Mouse (Mus musculus): ENCODE measurements at regions not wholly inside any gene's neighbourhood (a gene's known extent, or its start where the extent isn't known, plus 50 kb on each side); places are given as distances from the start of the nearest gene placed in this dataset.

DNA sequence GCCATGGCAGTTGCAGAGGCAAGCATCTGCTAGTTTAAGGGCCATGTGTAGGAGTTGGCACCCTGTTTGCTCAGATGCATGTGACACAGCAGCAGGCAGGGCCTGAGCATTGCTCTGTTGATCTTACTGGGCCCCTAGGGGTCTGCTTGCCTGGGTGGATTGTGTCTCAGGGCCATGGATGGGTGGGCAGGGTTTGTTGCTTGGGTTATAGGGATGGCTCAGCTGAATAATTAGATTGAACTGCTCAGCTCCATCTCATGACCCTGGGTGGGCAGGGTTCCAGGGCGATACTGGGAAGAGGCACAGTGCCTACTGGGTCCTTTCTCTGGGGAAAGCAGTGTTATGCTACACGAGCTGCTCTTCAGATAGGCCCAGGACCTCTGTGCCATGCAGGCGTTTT, 338.0 kb downstream of the Eipr1 start:
- Histone ChIP-seq H3K4me3 (ENCODE audit: extremely low read depth, insufficient read depth, insufficient read length) (no peak overlapping the region), H3K4me1 (ENCODE audit: control insufficient read depth, insufficient read depth, insufficient read length) (no peaks in the 10 kb centered on the region)
- no peak for TF ChIP-seq CTCF (IDR thresholded peaks at IDR 0.05; ENCODE audit: extremely low read depth, insufficient read depth, insufficient read length, insufficient replicate concordance)
- no peak for TF ChIP-seq POLR2A (IDR thresholded peaks at IDR 0.05; ENCODE audit: low read depth, low read length)

DNA sequence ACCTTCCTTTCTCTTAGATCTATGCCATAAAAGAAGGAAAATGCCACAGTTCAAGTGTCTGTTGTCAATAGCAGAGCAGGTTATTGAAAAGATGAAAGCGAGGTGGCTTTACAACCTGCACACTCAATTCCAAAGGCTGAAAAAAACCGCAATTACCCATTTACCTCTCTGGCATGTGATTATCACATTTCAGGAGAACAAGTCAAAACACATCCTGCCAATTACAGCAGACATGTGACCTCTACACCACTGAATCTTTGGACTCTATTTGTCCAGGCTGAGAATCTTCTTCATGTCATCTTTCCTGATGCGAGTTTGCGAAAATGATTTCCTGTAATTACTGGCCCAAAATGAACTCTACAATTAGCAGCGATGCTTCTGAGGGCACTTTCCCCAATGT, 338.8 kb downstream of the Eipr1 start:
- Histone ChIP-seq H3K27me3 (ENCODE audit: control insufficient read depth, insufficient read depth, low read length) (no peaks in the 10 kb centered on the region), H3K4me1 (ENCODE audit: control insufficient read depth, insufficient read depth, insufficient read length) (no peaks in the 10 kb centered on the region), H3K27ac (ENCODE audit: insufficient read depth, low read length) (no peak overlapping the region), H3K36me3 (ENCODE audit: control insufficient read depth, insufficient read depth, low read length) (no peaks in the 10 kb centered on the region), H3K4me3 (ENCODE audit: extremely low read depth, insufficient read depth, insufficient read length) (no peak overlapping the region)
- no peak for DNase-seq (ENCODE audit: low read depth in 1 of 2, low spot score in 2 of 2)
- no peak for TF ChIP-seq CTCF (IDR thresholded peaks at IDR 0.05; ENCODE audit: extremely low read depth, insufficient read depth, insufficient read length, insufficient replicate concordance)
- WGBS = 85% methylated on average over 5 of the region's 5 CpGs

More for the DNA sequence above, 338.0 kb downstream of the Eipr1 start:
- Histone ChIP-seq H3K27ac (ENCODE audit: insufficient read depth, low read length) (no peak overlapping the region), H3K27me3 (ENCODE audit: control insufficient read depth, insufficient read depth, low read length) (no peaks in the 10 kb centered on the region), H3K36me3 (ENCODE audit: control insufficient read depth, insufficient read depth, low read length) (no peaks in the 10 kb centered on the region)
- 41% methylated on average over 3 of the region's 3 CpGs for WGBS
- no peak for DNase-seq (ENCODE audit: low read depth in 1 of 2, low spot score in 2 of 2)

DNA sequence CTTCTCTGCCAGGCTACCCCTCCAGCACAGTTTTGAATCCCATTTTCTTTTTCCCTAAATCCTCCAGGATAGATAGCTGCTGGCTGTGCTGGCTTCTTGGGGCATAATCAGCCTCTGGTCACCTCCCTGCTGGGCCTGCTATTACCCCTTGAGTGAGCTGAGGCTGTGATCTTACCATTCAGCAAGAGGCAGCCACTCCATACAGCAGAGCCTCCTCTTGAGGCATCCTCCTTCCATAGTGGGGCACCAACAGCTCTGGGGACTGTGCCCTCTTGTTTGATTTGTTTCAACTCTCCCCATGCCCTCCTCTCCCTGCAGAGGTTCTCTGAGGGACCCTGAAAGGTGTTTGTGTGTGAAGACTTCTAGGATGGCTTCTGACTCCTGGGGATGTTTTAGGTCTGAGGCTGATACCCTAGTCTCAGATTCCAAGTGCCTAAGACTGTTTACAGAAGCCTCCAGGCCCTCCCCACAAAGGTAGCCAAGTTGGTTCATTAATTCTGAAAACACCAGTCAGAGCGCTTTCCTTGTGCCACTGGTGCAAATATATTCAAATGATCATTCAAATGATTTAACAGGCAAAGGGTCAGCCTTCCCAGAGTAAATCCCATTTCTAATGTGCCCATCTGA, 343.9 kb downstream of the Eipr1 start:
- no peak overlapping the region for H3K4me3 ChIP-seq (ENCODE audit: extremely low read depth, insufficient read depth, insufficient read length)
- H3K36me3 ChIP-seq (ENCODE audit: control insufficient read depth, insufficient read depth, low read length) = no peaks in the 10 kb centered on the region
- DNase-seq (ENCODE audit: low read depth in 1 of 2, low spot score in 2 of 2) = no peak
- no peaks in the 10 kb centered on the region for H3K4me1 ChIP-seq (ENCODE audit: control insufficient read depth, insufficient read depth, insufficient read length)
- no peaks in the 10 kb centered on the region for H3K27me3 ChIP-seq (ENCODE audit: control insufficient read depth, insufficient read depth, low read length)
- H3K27ac ChIP-seq (ENCODE audit: insufficient read depth, low read length) = no peak overlapping the region
- TF ChIP-seq POLR2A (IDR thresholded peaks at IDR 0.05; ENCODE audit: low read depth, low read length) (no peak), CTCF (IDR thresholded peaks at IDR 0.05; ENCODE audit: extremely low read depth, insufficient read depth, insufficient read length, insufficient replicate concordance) (no peak)
- WGBS = 74% methylated on average over 1 of the region's 1 CpGs

DNA sequence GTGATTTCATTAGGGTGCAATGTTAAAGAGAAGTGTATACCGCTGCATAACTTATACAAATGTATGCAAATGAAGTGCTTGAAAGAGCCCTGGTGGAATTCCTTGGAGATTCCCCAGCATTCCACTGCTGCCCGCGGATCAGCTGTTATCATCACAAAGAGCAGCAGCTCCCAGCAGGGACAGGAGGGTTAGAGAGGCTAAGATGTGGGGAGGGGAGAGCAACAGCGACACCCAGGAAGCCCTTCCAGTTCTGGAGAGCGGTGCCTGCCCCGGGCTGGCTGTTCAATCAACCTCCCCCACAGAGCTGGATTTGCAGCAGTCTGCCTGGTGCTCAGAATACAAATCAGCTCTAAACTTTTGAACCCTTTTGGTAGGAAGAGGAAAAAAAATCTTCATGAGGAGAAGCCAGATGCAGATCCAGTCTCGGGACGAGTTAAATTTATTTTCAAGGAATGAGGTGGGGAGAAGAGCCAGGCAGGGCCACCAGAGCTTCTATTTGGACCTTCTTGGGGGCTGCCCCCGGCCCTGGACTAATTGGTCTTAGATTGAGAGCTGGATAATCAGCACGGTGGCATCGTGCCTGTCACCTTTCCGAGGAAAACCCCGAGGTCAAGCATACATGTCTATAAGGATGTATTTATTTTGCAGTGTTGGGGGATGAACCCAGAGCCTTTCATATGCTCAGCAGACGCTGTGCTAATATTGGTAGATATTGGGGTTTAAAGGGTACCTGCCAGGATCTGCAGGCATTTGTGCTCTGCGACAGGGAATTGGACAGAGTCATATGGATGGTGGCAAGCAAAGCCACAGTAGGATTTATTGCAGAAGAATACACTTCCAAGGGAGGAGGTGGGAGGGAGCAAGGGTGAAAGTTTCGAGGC, 344.7 kb downstream of the Eipr1 start:
- Histone ChIP-seq H3K4me3 (ENCODE audit: extremely low read depth, insufficient read depth, insufficient read length) (no peak overlapping the region), H3K4me1 (ENCODE audit: control insufficient read depth, insufficient read depth, insufficient read length) (no peaks in the 10 kb centered on the region), H3K36me3 (ENCODE audit: control insufficient read depth, insufficient read depth, low read length) (no peaks in the 10 kb centered on the region), H3K27ac (ENCODE audit: insufficient read depth, low read length) (no peak overlapping the region), H3K27me3 (ENCODE audit: control insufficient read depth, insufficient read depth, low read length) (no peaks in the 10 kb centered on the region)
- WGBS = 25% methylated on average over 16 of the region's 16 CpGs
- DNase-seq (ENCODE audit: low read depth in 1 of 2, low spot score in 2 of 2) = no peak
- TF ChIP-seq CTCF (IDR thresholded peaks at IDR 0.05; ENCODE audit: extremely low read depth, insufficient read depth, insufficient read length, insufficient replicate concordance) (no peak), POLR2A (IDR thresholded peaks at IDR 0.05; ENCODE audit: low read depth, low read length) (no peak)

DNA sequence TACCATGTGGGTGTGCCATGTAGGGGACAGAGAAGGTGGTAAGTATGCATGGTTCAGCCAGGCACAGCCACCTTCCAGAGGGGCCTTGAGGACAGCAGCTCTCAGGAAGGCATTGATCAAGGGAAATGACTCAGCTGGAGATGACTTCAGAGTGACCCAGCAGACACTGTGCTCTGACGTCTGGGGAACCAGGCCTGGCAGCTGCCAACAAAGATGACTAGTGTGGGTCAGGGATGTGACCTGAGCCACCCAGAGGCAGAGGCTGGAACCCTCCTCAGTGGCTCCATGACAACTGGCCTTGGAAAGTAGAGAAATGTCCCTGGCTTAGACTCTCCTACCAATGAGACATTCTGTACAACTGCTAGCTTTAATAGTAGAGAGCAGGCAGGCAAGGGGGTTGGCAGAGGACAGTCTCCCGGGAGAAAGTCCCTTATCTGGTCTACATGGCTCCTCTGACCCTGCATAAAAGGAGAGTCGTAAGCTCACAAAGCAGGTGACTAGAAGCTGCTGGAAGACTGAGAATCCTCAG, 348.5 kb downstream of the Eipr1 start:
- Histone ChIP-seq H3K4me3 (ENCODE audit: extremely low read depth, insufficient read depth, insufficient read length) (no peak overlapping the region), H3K27ac (ENCODE audit: insufficient read depth, low read length) (no peak overlapping the region), H3K36me3 (ENCODE audit: control insufficient read depth, insufficient read depth, low read length) (no peaks in the 10 kb centered on the region), H3K4me1 (ENCODE audit: control insufficient read depth, insufficient read depth, insufficient read length) (no peaks in the 10 kb centered on the region), H3K27me3 (ENCODE audit: control insufficient read depth, insufficient read depth, low read length) (no peaks in the 10 kb centered on the region)
- no peak for DNase-seq (ENCODE audit: low read depth in 1 of 2, low spot score in 2 of 2)
- 73% methylated on average over 3 of the region's 3 CpGs for WGBS
- TF ChIP-seq POLR2A (IDR thresholded peaks at IDR 0.05; ENCODE audit: low read depth, low read length) (no peak), CTCF (IDR thresholded peaks at IDR 0.05; ENCODE audit: extremely low read depth, insufficient read depth, insufficient read length, insufficient replicate concordance) (no peak)

DNA sequence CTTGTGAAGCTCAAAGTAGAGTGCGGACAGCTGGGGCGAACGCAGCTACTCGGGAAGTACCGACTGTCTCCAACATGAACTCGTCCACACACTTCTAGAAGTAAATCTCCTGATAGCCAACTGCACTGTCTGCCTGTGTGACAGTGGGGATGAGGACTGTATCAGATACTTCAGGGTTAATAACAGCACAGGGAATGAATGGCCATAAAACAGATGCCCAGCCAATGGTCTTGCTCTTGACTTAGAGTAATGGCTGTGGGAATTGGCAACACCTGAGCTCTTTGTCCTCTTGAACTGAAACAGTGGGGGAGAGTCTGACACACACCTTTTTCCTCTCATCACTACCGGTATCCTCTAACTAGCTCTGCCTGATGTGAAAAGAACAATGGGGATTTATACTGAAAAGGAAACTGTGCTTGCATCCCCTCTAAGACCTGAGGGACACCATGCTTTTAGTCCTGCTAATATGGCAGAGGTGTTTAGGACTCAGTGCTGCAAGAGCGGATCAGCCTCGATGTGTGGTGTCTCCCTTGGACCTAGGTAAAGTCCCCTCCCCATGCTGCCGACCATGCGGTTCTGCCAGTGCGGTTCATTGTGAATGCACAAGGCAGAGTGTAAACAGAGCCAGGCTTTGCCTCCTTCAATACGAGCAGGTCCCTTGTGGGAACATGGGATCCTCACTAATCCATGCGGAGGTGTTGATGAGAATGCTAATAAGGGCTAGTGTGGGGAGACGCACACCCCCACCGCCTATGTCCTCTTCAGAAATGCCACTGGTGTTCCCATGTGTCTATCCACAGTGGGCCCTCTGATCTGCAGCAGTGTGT, 355.5 kb downstream of the Eipr1 start:
- H3K4me3 ChIP-seq (ENCODE audit: extremely low read depth, insufficient read depth, insufficient read length) = no peak overlapping the region
- no peaks in the 10 kb centered on the region for H3K36me3 ChIP-seq (ENCODE audit: control insufficient read depth, insufficient read depth, low read length)
- no peak for TF ChIP-seq POLR2A (IDR thresholded peaks at IDR 0.05; ENCODE audit: low read depth, low read length)
- no peak for TF ChIP-seq CTCF (IDR thresholded peaks at IDR 0.05; ENCODE audit: extremely low read depth, insufficient read depth, insufficient read length, insufficient replicate concordance)
- 84% methylated on average over 16 of the region's 16 CpGs for WGBS
- H3K4me1 ChIP-seq (ENCODE audit: control insufficient read depth, insufficient read depth, insufficient read length) = no peaks in the 10 kb centered on the region
- DNase-seq (ENCODE audit: low read depth in 1 of 2, low spot score in 2 of 2) = no peak
- no peaks in the 10 kb centered on the region for H3K27me3 ChIP-seq (ENCODE audit: control insufficient read depth, insufficient read depth, low read length)
- no peak overlapping the region for H3K27ac ChIP-seq (ENCODE audit: insufficient read depth, low read length)

Data from spleen, adult 2 months (tissue).